Mouse (Mus musculus): ENCODE data around the gene Gm8298.

DNA sequence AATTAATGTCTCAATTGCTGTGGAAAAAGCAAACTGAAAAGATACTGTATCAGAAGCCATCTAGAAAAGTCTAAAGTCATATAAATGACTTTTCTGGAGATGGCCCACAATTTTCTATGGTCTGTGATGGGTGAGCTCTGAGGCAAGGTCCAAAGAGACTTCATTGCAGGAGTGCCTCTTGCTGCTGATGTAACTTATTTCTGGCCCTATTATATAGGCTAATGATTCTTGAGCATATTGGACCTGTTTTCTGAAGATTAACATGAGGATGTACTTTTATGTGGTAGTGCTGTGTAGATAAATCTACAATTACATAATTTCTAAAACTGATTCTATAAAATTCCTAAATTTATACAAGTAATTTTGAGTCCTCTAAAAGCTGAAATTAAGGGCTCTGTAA lies 47.7 kb upstream of the Gm8298 start:
- no peak for TF ChIP-seq POLR2A (IDR thresholded peaks at IDR 0.05; ENCODE audit: borderline replicate concordance, insufficient read depth, low read length)
- TF ChIP-seq CTCF (IDR thresholded peaks at IDR 0.05; ENCODE audit: borderline replicate concordance, insufficient read depth, low read depth, low read length), result no peak

Measured in cerebellum, adult 2 months (tissue).